Mouse (Mus musculus) heart, postnatal 10 days (tissue): ENCODE measurements around the gene Eya3. TPM values are rescaled to one million over a fixed set of nuclear protein-coding genes. Genes with fewer than 3 reads are reported as not detected.

Experiments used
- total RNA-seq, 2 experiments: library from RNA; stranded (reverse); gene quantifications; 2 replicates each; pipeline ENCODE4 v1.2.3; 2021

Eya3 gene
- total RNA-seq, 2 experiments from 2014 or later, result 33.4 to 41.1 TPM

Other genes starting within 250 kb of the Eya3 start
- gene Phactr4, start 216.5 kb upstream of the Eya3 start, total RNA-seq, result 10 to 100 TPM; 29.2 to 29.4 TPM
- gene Med18, start 175.1 kb upstream of the Eya3 start, total RNA-seq, result 1 to 10 TPM; 6.7 to 7.1 TPM
- 1 to 10 TPM; 4.5 to 5.5 TPM for gene Sesn2, start 128.5 kb upstream of the Eya3 start, total RNA-seq
- gene Atpif1, start 105.3 kb upstream of the Eya3 start, total RNA-seq, result 100 to 1,000 TPM; 546 to 631 TPM
- 10 to 100 TPM; 71.0 to 77.5 TPM for gene Dnajc8, start 103.4 kb upstream of the Eya3 start, total RNA-seq
- gene Ptafr, start 74.9 kb upstream of the Eya3 start, total RNA-seq, result 1 to 10 TPM; 1.1 to 1.7 TPM
- 1 to 10 TPM; 2.1 to 4.0 TPM for gene Xkr8, start 93.6 kb downstream of the Eya3 start, total RNA-seq
- 1 to 10 TPM; 1.2 TPM for gene Smpdl3b, start 118.3 kb downstream of the Eya3 start, total RNA-seq
- gene Rpa2, start 129.3 kb downstream of the Eya3 start, total RNA-seq, result 10 to 100 TPM; 17.3 to 20.4 TPM
- gene Themis2, start 157.4 kb downstream of the Eya3 start, total RNA-seq, result 1 to 10 TPM; 2.6 to 3.3 TPM
- gene Ppp1r8, start 204.2 kb downstream of the Eya3 start, total RNA-seq, result 10 to 100 TPM; 24.1 to 28.0 TPM
- gene Stx12, start 245.5 kb downstream of the Eya3 start, total RNA-seq, result 10 to 100 TPM; 47.0 to 49.9 TPM